Mouse (Mus musculus): ENCODE measurements around the gene Pex26.
A peak's percentile ranks its signal among the peaks of the same experiment; 100 is the strongest.

Gene Pex26

DNA sequence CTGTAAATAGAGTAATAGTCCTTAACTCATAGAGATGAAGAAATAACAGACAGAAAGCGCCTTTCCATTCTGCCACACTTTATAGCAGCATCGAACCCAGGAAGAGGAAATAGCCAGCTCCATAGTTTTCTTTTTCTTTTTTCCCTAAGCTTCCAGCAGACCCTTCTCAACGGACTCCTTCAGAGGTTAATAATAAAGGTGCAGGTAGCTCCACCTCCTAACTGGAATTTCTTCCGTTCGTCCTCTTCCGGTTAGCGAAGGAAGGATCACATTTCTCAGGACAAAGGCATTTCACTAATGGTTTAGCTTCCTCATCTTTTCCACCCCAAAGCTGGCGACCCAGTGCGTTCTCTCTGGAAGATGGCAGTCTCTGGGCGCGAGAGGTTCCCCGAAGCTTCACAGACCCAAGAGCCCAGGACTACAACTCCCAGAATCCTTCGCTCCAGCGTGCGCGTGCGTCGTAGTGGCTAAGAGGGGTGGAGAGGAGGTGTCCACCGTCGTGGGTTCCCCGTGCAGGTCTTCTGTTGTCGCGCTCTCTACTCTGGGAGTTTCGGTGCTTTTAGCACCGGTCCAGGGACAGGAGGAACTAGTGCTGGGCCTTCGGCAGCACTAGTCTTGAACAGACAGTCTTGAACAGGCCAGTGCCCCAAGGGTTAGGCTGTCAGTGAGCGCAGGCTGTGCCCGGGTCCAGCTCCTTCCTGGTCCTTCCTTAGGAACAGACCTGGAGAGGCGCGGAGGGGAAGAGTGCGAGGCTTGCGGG, at the start of gene Pex26:
Gene Pex26, plus strand, starts transcription at position 254 of the 760 bp plus-strand sequence.
- peak; percentile 93 to 94 for DNase-seq

DNA sequence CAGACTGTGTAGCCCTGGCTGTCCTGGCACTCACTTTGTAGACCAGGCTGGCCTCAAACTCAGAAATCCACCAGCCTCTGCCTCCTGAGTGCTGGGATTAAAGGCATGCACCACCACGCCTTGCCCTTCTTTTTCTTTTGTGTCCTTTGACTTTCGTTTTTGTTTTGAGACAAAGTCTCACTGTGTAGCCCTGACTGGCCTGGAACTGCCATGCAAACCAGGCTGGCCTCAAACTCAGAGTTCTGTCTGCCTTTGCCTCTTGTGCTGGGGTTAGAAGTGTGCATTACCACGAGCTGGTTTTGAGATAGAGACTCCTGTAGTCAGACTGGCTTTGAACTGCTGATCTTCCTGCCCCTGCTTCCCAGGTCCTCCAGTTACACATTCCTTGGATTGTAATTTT, 49.2 kb upstream of the Pex26 start:
- DNase-seq: no peak

DNA sequence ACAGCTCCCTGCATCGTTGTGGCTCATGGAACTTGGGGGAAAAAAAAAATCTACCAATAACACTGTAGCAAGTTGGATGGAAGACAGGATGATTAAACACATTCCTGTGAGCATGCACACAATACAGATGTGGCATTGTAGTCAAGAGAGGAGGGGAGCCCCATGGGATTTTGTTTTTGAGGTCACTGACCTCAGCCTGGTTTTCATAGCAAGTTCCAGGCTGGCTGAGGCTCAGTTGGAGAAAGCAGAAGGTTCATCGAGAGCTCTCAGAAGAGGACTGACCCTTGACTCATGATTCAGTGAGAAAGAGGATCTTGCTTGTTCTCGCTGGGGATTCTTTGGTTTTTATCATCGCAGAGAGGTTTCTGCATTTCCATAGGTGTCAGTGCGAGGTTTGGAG, 48.6 kb upstream of the Pex26 start:
- DNase-seq: no peak

DNA sequence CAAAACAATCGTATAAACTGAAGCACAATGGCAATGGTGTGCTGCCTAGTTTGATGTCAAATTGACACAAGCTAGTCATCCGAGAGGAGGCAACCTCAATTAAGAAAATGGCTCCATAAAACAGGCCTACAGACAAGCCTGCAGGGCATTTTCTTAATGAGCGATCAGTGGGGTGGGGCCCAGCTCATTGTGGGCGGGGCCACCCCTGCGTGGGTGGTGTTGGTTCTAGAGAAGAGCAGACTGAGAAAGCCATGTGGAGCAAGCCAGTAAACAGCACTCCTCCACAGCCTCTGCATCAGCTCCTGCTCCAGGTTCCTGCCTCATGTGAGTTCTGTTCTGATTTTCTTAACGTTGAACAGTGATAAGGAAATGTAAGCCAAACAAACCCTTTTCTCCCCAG, 46.2 kb upstream of the Pex26 start:
- DNase-seq: no peak

DNA sequence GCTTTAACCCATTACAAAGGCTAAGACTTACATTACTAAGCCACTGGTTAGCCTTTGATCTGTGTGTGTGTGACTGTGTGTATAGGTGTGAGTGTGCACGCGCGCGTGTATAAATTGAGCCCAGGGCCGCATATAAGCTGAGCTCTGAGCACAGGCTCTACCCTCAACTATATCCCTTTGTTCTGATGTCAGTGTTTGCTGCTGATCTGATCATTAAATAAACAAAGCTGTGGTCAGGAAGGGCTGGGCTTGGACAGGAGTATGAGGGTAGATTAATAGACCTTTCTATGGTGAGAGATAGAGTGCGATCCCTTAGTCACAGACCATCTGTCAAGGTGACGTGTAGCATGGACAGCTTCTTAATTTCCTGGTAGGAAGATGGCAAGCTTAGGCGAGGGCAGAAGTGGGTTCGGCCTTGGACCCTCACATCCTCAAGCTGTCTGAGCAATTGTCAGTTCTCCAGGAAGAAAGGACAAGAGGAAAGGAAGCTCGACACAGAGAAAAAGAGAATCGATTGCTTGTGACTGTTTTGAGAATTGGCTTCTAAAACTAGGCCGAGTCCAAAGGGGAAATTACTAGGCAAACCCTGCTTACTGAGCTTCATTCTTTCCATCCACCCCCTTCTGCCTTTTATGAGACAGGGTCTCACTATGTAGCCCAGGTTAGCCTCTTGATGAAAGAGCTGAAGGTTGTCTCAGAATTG, 45.0 kb upstream of the Pex26 start:
- no peak for DNase-seq

DNA sequence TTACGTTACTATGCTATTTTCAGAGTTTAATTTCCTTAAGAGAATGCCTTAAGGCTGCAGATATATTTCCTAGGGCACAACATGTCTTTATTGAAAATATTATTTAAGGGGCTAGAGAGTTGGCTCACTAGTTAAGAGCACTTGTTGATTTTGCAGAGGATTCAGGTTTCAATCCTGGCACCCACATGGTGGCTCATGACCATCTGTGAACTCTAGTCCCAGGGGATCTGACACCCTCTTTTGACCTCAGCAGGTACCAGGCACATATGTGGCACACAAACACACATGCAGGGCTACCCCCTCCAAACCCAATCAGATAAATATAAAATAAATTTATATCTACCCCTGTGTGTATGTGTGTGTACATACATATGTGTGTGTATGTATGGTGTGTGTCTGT, 44.2 kb upstream of the Pex26 start:
- DNase-seq: no peak

DNA sequence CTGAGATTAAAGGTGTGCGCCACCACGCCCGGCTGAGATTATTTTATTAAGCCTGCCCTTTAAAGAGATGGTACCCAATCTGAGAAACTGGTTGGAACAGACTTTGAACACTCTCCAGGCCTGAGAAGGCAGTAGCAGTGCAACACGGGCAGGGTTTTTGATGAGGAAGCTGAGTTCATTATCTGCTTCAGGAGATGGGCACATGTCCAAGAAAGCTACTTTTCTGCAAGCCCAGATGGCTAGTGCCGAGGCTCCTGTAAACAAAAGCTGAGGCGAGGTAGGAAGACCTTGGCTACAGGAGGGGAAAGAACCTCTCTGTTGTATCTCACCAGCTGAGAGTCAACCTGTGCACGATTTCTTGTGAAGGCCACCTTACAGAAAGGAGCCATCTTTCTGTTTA, 41.2 kb upstream of the Pex26 start:
- no peak for DNase-seq

DNA sequence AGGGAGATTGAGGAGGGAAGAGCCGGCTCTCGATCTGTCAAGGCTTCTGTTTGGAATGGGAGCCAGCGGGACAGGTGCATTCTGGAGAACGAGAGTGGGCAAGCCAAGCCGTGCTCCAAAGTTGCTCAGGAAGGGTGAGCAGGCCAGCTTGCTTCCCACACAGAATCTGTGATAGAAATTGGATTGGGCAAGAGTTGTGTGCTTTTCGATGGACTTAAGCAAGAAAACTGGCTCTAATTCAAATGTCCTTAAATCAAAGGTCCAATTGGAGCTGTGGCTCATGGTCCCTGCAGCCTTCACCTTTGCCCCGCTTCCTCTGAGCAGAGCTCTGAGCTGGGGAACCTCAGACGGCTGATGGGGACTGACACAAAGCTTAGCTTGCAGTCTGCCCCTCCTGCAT, 40.0 kb upstream of the Pex26 start:
- DNase-seq: no peak

DNA sequence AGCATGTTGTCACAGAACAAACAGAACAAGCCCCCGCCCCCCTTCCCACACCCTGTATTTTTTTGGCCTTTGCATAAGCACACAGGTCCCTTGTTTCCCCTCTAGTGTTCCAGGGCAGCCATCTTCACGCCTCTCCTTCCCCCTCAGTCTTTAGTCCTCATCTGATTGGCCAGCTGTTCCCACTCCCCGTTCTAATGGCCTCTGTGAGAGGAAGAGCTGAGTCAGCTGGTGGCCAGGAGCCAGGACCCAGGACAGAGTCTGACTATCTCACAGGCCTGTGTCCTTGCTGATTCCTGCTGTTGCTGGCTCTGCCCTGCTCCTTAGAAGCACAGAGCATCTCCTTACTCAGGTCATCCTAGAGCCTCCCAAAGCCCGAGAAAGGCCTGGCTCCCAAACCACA, 39.4 kb upstream of the Pex26 start:
- DNase-seq: no peak

DNA sequence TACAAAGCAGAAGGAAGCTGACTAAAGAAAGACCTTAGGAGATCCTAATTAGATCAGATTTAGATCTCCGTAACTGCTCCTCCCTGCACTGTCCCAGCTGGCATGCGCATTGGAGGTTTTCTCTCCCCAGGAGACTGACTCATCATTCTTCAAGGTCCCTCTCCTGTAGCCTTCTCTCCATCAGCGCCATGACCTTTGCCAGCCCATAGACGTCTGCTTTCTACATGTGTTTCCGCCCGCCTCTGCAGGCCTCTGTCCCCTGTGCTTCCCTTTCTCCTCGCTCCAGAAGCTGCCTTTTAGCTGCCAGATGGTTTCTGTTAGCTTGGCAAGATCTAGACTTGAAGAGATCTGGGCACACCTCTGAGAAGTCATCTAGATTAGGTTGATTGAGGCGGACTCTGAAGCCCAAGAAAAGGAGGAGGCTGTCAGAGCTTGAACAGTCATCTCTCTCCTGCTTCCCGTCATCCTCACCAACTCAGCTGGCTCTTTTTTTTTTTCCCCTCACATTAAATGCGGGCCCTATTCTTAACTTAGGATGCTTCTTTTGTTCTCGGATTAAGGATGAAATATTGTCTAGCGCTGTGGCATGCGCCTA, 38.4 kb upstream of the Pex26 start:
- no peak for DNase-seq

DNA sequence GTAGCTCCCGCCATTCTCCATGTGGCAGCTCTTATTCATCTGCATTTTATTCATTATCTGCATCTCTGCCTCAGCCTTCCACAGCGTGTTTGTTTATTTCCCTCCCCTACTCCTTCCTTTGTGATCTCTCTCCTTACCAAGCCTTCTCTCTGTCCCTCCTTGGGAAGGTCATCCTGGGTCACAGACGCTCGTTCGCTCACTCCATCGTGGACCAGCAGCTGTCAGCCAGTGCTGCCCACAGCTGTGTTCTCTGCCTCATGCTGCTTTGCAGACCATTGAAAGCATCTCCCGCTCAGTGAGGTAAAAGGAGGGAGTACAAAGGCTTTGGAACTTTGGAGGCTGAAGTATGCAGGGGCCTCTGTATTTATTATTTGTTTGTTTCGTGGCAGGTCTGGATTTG, 37.6 kb upstream of the Pex26 start:
- no peak for DNase-seq

DNA sequence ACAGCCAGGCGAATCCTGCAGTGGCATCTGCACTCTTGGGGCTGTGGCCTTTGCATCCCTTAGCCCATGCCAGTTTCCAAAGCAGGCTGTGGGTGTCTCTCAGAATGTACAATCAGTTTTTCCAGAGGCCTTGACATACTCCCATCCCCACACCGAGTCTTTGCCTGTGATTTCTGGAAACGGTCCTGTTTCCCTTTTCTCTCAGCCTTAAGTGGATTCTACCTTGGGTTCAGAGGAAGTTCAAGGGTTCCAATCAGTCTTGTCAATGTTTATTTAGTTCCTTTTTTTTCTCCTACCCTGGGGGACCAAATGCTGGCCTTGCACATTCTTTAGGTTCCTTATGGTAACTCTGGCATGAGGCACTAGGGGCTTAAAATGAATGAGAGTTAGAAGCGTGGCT, 36.7 kb upstream of the Pex26 start:
- no peak for DNase-seq

DNA sequence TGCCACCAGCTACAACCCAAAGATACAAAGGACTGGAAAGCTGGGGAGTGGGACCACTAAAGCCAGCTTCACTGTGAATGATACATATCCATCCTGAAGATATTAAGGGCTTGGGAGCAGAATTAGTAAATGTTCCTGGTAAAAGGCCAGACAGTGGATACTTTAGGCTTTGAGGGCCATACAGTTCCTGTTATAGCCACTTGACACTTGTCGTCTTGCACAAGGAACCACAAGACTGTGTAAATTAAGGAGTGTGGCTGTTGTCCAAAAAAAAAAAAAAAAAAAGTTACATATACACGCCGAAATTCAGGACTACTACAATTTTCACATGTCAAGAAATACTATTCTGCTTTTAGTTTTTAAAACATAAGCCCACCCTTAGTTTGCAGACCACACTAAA, 35.1 kb upstream of the Pex26 start:
- no peak for DNase-seq

DNA sequence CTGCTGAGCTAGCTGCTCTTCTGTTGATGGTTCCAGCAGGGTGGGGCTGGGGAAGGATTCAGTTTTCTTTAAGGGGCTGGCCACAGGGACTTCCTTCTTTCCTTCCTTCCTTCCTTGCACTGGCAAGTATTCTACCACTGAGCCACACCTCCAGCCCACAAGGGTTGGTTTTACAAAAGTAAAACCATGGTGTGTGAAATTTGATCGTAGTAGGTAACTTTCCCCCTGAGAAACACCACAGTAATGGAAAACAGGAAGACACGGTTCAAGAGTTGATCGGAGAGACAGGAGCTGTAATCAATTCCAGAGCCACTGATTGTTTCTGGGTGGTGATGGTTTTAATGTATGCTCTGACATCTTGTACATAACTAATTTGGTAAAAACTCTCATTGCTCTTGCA, 34.0 kb upstream of the Pex26 start:
- DNase-seq: no peak

DNA sequence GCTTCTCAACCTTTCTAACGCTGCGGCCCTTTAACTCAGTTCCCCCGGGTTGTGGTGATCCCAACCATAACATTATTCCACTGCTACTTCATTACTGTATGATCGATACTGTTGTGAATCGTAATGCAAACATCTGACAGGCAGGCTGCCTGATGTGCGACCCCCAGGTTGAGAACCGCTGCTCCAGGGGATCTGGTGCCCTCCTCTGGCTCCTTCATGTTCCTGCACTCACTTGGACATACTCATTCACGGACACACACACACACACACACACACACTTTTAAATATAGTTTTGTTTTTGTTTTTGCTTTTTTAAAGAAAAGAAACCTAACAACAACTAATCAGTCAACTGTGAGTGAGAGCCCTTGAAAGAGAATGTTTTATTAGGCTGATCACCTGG, 33.3 kb upstream of the Pex26 start:
- DNase-seq: no peak

DNA sequence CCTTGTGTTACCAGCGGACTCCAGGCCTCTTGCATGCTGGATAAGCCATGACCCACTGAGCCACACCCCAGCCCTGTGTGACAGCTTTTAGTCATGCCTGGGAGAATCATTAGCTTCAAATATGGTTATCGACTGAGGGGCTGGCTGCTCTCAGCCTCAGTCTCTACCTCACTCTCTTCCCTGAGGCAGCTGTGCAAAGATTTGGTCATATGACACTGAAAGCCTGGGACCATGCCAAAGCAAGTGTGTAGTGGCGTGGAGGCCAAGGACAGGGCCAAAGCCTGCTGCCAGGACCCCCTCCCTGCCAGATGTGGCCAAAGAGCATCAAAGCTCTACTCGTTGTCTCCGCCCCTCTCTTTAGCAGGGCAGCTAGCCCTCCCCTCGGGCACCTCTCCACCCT, 31.7 kb upstream of the Pex26 start:
- DNase-seq: no peak

DNA sequence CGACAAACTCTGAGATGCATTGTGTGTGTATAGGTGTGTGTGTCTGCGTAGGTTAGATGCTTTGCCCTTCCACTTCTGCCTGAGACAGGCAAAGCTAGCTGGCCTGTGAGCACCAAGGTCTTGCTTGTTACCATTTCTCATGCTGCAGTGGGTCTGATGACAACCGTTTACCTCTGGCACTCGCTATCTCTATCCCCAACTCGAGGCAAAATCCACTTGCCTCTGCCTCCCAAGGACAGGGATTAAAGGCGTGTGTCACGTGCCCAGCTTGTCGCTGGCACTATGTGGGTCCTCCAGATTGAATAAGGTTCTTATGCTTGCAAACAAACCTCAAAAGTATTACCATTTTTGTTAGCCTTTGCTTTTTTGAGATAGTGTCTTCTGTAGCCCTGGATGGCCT, 30.3 kb upstream of the Pex26 start:
- DNase-seq: no peak

DNA sequence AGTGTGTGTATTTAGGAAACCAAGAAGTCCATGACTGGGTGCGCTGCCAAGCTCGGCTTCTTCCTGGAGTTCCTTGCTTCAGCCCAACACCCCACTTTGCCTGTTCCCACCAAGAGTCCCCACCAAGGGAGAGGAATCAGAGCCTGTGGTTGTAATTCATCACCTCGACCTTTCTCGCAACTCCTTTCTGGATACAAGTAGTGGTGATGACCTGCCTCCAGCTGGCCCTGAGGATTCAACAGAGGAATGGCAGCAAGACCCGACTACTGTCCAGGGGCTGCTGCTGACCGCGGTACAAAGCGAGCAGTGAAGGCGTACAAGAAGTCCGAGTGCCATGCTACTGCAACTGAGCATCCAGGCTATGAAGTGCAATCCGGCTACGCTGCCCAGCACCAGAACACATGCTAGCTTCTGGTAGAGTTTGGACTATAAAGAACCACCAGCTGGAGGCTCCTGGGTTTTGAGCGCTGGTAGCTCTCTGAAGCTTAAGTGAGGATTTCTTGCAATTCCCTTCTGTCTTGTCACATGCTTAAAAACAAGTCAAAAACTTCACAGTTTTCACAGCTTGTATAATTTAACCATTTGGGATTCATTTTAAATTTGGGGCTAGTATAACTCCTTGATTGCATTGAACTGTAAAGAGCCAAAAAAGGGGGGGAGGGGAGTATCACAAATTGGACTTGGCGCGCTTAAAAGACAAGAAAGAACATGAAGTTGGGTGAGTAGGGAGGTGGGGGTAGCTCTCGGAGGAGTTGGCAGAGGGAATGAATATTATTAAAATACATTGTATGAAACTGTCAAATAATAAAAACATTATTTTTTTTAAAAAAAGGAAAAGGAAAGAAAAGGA, 28.8 kb upstream of the Pex26 start:
- DNase-seq: no peak

DNA sequence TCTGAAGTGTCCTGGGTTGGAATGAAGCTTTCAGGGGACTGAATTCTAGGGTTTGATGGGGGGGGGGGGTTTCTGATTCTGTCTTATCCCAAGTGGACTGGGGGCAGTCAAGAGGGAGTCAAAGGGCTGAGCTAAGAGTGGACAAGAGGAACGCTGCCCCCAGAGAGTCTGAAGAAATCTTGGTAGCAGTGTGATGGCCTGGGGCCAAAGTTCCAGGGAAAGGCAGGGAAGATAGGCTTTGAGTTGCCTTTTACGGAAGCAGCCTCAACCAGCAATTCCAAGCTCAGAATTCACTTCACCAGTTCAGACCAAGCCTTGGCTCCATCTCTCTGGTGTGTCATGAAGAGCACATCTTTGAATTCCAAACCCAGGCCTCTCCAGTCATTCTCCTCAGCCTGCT, 27.4 kb upstream of the Pex26 start:
- no peak for DNase-seq

DNA sequence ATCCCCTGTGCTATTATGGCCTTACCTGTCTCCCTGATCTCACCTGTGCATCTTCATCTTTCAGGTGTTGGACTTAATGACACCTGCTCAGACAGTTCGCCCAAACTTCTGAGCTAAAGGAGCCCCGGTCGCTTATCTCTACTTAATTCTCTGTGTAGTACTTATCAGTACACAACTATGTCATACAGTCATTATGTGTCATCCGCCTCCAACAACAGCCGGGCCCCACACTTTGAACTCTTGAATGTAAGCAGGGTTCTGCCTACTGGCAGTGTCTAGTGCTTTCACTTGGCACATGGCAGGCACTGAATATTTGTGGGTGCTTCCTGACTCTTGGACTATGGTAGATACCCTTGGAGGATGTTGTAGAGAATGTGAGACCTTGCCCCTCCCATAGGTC, 23.9 kb upstream of the Pex26 start:
- DNase-seq: no peak

DNA sequence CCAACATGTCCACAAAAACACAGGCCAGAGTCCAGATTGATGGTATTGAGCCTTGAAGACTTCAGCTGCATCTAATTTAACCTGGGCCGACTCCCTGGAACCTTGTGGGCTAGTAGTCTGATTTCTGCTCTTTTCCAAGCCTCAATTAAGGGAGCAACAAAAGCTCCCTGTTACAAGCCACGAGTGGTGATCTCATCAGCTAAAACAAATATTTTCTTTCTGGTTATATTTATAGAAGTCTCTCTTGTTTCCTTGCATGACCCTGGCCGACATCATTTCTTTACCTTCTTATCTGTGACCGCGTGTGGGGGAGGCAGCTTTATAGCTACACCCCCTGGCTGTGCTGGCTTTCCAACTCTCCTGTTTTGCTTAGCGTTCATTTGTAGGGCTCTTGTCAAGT, 23.3 kb upstream of the Pex26 start:
- no peak for DNase-seq

DNA sequence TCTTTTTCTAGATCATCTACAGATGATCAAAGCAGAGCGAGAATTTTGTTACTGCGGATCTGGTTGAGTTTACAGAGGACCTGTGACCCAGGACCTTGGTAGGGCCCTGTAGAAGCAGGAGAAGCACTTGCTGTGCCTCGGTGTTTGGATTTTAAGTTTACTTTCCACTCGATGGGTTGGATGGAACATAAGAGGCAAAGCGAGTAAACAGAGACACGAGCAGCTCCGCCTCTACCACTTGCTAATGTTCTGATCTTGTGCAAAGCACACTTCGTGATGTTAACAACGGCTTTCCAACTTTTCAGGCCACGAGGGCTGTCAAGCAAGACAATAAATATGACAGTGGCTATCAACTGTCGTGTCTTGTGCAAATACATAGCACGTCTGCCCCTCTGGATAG, 20.9 kb upstream of the Pex26 start:
- no peak for DNase-seq

DNA sequence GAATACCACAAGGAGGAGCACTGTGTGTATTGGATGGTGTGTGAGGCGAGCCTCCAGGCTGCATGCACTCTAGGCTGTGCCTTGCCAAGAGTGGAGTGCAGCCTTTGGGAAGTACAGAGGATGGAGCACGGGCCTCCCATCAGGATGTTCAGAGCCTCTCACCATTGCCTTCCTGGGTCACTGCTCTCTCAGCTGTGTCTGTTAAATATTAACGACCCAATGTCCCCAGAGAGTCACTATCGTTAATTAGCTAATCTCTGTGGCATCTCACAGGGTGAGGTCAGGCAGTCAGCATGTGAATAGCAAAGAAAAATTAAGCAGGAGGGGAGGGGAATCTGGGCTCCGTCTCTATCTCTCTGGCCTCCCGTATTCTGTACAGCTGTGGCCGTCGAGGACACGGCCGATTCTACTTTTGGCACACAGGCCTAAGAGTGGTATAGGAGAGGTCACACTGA, 17.3 kb upstream of the Pex26 start:
- DNase-seq: no peak

Data from thymus, postnatal 36 days (tissue).